In the genomic region with DNA sequence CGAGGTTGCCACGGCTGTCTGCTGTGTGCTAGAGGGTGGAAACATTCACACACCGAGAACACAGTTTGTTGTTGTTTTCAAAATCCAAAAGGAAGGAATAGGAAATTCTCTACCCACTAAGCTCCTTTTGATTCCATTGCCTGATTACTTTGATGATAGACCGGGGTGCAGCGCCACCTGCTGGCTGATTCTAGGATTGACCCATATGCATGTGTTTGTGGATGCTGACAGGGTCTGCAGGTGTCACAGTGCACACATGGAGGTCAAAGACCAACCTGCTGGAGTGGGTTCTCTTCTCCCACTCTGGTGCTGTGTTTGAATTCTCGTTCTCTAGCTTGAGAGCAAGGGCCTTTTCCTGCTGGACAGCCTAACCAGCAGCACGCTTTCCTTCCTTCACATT, we compare ENCODE assay signal across 8 mouse cellular contexts. TPM values are rescaled to one million over a fixed set of nuclear protein-coding genes. Genes with fewer than 3 reads are reported as not detected.
A peak's percentile ranks its signal among the peaks of the same experiment; 100 is the strongest.
DNase-seq lines count a peak whose midpoint lies in the region; ATAC-seq and TF ChIP-seq lines count a peak whose summit lies in the region.

No protein-coding gene starts in this region.

- ATAC-seq in kidney, postnatal 0 days (replicated peaks; ENCODE audit: low FRiP score, low read depth) = no peak
- no peak for ATAC-seq in liver, embryonic 13.5 days (ENCODE audit: low read depth)

- DNase-seq in ZHBTc4 (ENCODE audit: low read depth, low spot score) = peak; percentile 91
- peak; percentile 89 to 91 for DNase-seq in cerebellum, postnatal 25 days
- DNase-seq in gastrocnemius, adult 8-10 months (ENCODE audit: low spot score in 2 of 2) = peak; percentile 64 to 66
- DNase-seq in kidney, postnatal 0 days (ENCODE audit: low spot score) = peak; percentile 83
- DNase-seq in liver, embryonic 13.5 days = peak; percentile 48
- DNase-seq in retina, adult 2 months (ENCODE audit: low read depth, low spot score) = peak; percentile 45
- DNase-seq in thymus, postnatal 36 days = peak; percentile 77 to 84

- H3K4me1 ChIP-seq in kidney, postnatal 0 days (replicated peaks; ENCODE audit: insufficient read depth, low read length) = 0 out of 2 replicates have a peak, but pooled peaks cover 6% of the 10 kb centered on the region
- H3K4me1 ChIP-seq in liver, embryonic 13.5 days (replicated peaks) = no peaks in the 10 kb centered on the region

- no peak overlapping the region for H3K9ac ChIP-seq in kidney, postnatal 0 days (ENCODE audit: low read depth, low read length)
- no peak overlapping the region for H3K9ac ChIP-seq in liver, embryonic 13.5 days

- peak; percentile 77 for TF ChIP-seq CTCF in C2C12 (IDR thresholded peaks at IDR 0.05; ENCODE audit: control insufficient read depth, insufficient read depth, insufficient read length)
- peak; percentile 99 for TF ChIP-seq CTCF in kidney, postnatal 0 days (IDR thresholded peaks at IDR 0.05; ENCODE audit: low read depth)

- no peaks in the 10 kb centered on the region for H3K36me3 ChIP-seq in C2C12 (ENCODE audit: control insufficient read depth, insufficient read depth)
- no peaks in the 10 kb centered on the region for H3K36me3 ChIP-seq in kidney, postnatal 0 days (ENCODE audit: insufficient read depth, low read length)
- no peaks in the 10 kb centered on the region for H3K36me3 ChIP-seq in liver, embryonic 13.5 days

- WGBS in kidney, postnatal 0 days = 38% methylated on average over 7 of the region's 7 CpGs
- 34% methylated on average over 7 of the region's 7 CpGs for WGBS in liver, embryonic 13.5 days (ENCODE audit: insufficient replicate concordance)

- H3K27ac ChIP-seq in kidney, postnatal 0 days = no peak overlapping the region
- H3K27ac ChIP-seq in liver, embryonic 13.5 days = no peak overlapping the region

- H3K79me3 ChIP-seq in C2C12 (ENCODE audit: low read depth) = no peaks in the 10 kb centered on the region

- no peaks in the 10 kb centered on the region for H3K79me2 ChIP-seq in C2C12 (ENCODE audit: control insufficient read depth, insufficient read depth)

- H3K27me3 ChIP-seq in C2C12 (ENCODE audit: control insufficient read depth, insufficient read depth, insufficient read length) = peaks cover 9% of the 10 kb centered on the region
- no peaks in the 10 kb centered on the region for H3K27me3 ChIP-seq in kidney, postnatal 0 days (ENCODE audit: insufficient read depth, low read length)
- H3K27me3 ChIP-seq in liver, embryonic 13.5 days = peaks cover 16% of the 10 kb centered on the region

- H3ac ChIP-seq in C2C12 (ENCODE audit: control insufficient read depth, insufficient read length, low read depth) = no peak overlapping the region

- H3K9me3 ChIP-seq in kidney, postnatal 0 days (replicated peaks; ENCODE audit: low read length) = no peaks in the 10 kb centered on the region
- no peaks in the 10 kb centered on the region for H3K9me3 ChIP-seq in liver, embryonic 13.5 days (replicated peaks)

- no peak overlapping the region for H3K4me2 ChIP-seq in kidney, postnatal 0 days (ENCODE audit: low read length)
- no peak overlapping the region for H3K4me2 ChIP-seq in liver, embryonic 13.5 days

- no peak overlapping the region for H3K4me3 ChIP-seq in C2C12 (ENCODE audit: insufficient read depth, poor library complexity, severe bottlenecking)
- H3K4me3 ChIP-seq in kidney, postnatal 0 days (replicated peaks; ENCODE audit: low read depth, low read length) = no peak overlapping the region
- H3K4me3 ChIP-seq in liver, embryonic 13.5 days (replicated peaks) = no peak overlapping the region

TF ChIP-seq in C2C12, 6 proteins besides CTCF, POLR2A, EP300 and RAD21:
- no peak for TF ChIP-seq USF1 (IDR thresholded peaks at IDR 0.05; ENCODE audit: low read depth)
- no peak for TF ChIP-seq MYOD1 (IDR thresholded peaks at IDR 0.05; ENCODE audit: control insufficient read depth, insufficient read length, low read depth)
- no peak for TF ChIP-seq FOSL1 (IDR thresholded peaks at IDR 0.05; ENCODE audit: insufficient read depth, low read length, poor library complexity, severe bottlenecking)
- TF ChIP-seq MAX (IDR thresholded peaks at IDR 0.05) = no peak

RNA-seq across cellular contexts. Expression of a gene that starts 3.9 kb away (rescaled TPM):
- not detected for polyA plus RNA-seq in C2C12 (2012; fragmentation: generic; extraction: Trizol)
- not detected for total RNA-seq in gastrocnemius, adult 8-10 months (2022)
- polyA plus RNA-seq in kidney, postnatal 0 days (2015; fragmentation: Nextera tagmentation; extraction: Ambion mirVana) = 1.1 and 1.2 TPM in 2 replicates
- polyA plus RNA-seq in liver, embryonic 13.5 days (2015; fragmentation: Nextera tagmentation; extraction: Ambion mirVana) = 0.08 and 0.15 TPM in 2 replicates

RNA-seq across cellular contexts. Expression of a gene that starts 12.6 kb away (rescaled TPM):
- polyA plus RNA-seq in C2C12 (2012; fragmentation: generic; extraction: Trizol) = 67.6 TPM
- total RNA-seq in gastrocnemius, adult 8-10 months (2022) = 1 to 10 TPM; 5.7 to 7.8 (median 6.8) TPM
- 55.7 and 57.7 TPM in 2 replicates for polyA plus RNA-seq in kidney, postnatal 0 days (2015; fragmentation: Nextera tagmentation; extraction: Ambion mirVana)
- polyA plus RNA-seq in liver, embryonic 13.5 days (2015; fragmentation: Nextera tagmentation; extraction: Ambion mirVana) = 41.0 and 44.8 TPM in 2 replicates

RNA-seq across cellular contexts. Expression of a gene that starts 48.0 kb away (rescaled TPM):
- 2.9 TPM for polyA plus RNA-seq in C2C12 (2012; fragmentation: generic; extraction: Trizol)
- total RNA-seq in gastrocnemius, adult 8-10 months (2022) = under 1 TPM; 0.08 to 0.24 (median 0.14) TPM
- polyA plus RNA-seq in kidney, postnatal 0 days (2015; fragmentation: Nextera tagmentation; extraction: Ambion mirVana) = 5.9 and 6.9 TPM in 2 replicates
- polyA plus RNA-seq in liver, embryonic 13.5 days (2015; fragmentation: Nextera tagmentation; extraction: Ambion mirVana) = 0.81 and 0.92 TPM in 2 replicates
